Comparison of ENCODE assay signal across 22 mouse cellular contexts in the genomic region with DNA sequence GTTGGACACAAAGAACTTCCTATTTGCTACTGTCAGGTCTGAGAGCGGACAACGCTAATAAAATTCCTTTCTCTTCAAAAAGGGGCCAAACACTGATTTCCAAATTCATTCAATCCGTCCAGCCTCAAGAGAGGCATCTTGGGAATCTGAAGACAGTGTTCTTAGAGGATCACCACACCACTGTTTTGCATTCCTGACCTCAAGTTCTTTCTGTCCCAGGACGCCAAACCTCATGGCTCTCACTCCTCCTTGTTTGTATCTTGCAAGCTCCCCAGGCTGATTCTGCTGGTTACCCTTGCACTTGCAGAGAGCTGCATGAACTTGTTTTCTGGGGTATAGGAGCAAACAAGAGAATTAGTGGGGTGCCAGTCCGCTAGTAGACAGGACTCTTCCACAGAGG. TPM values are rescaled to one million over a fixed set of nuclear protein-coding genes. Genes with fewer than 3 reads are reported as not detected.
DNase-seq lines count a peak whose midpoint lies in the region; ATAC-seq and TF ChIP-seq lines count a peak whose summit lies in the region.
"Had no signal": no experiment of that assay in that cellular context is flagged by ENCODE, and none has a peak within 500 bp of the region (broad histone marks: within the 10 kb centered on the region; RNA-seq: fewer than 3 reads in every experiment).

No protein-coding gene starts in this region.

- 0 out of 2 replicates have a peak overlapping the region, but pooled peaks have one; percentile 51 for H3K27ac ChIP-seq in embryonic facial prominence, embryonic 15.5 days (replicated peaks)
- H3K27ac ChIP-seq in embryonic facial prominence, embryonic 10.5 days (replicated peaks), result no peak overlapping the region; the same call in 1 of the 2 replicates
- 0 out of 2 replicates have a peak overlapping the region, but pooled peaks have one; percentile 6 for H3K27ac ChIP-seq in hindbrain, embryonic 15.5 days (replicated peaks)
- no peak overlapping the region for H3K27ac ChIP-seq in hindbrain, embryonic 11.5 days (ENCODE audit: low read depth, low read length)
- peak overlapping the region; percentile 62 for H3K27ac ChIP-seq in embryonic fibroblast, embryonic 13.5 days (ENCODE audit: insufficient read depth, low read length)
- H3K27ac ChIP-seq: embryonic facial prominence, embryonic 13.5 days; limb, embryonic 13.5 days; liver, embryonic 13.5 days had no signal

- 67% methylated on average over 5 of the region's 5 CpGs for WGBS in embryonic facial prominence, embryonic 15.5 days
- WGBS in embryonic facial prominence, embryonic 10.5 days, result 67% methylated on average over 5 of the region's 5 CpGs
- WGBS in hindbrain, embryonic 15.5 days, result 79% methylated on average over 5 of the region's 5 CpGs
- WGBS in hindbrain, embryonic 11.5 days, result 73% methylated on average over 5 of the region's 5 CpGs

- H3K4me2 ChIP-seq in embryonic facial prominence, embryonic 15.5 days (replicated peaks), result no peak overlapping the region
- no peak overlapping the region for H3K4me2 ChIP-seq in hindbrain, embryonic 15.5 days
- H3K4me2 ChIP-seq in hindbrain, embryonic 11.5 days (replicated peaks; ENCODE audit: low read depth, low read length), result no peak overlapping the region
- H3K4me2 ChIP-seq: embryonic facial prominence, embryonic 13.5 days; forebrain, embryonic 15.5 days; limb, embryonic 13.5 days; liver, embryonic 13.5 days; lung, embryonic 14.5 days; midbrain, embryonic 13.5 days had no signal

- ATAC-seq in embryonic facial prominence, embryonic 15.5 days (ENCODE audit: insufficient number of reproducible peaks, low FRiP score, low TSS enrichment, low read depth), result no peak
- no peak for ATAC-seq in hindbrain, embryonic 15.5 days (ENCODE audit: low FRiP score, low read depth)
- ATAC-seq in hindbrain, embryonic 11.5 days (ENCODE audit: low FRiP score), result no peak
- no peak for ATAC-seq in megakaryocyte, adult 5-6 weeks (ENCODE audit: poor library complexity, severe bottlenecking)
- ATAC-seq: forebrain, embryonic 15.5 days; midbrain, embryonic 13.5 days had no signal

- H3K4me1 ChIP-seq in embryonic facial prominence, embryonic 15.5 days, result peaks cover 85% of the 10 kb centered on the region
- peaks cover 96% of the 10 kb centered on the region for H3K4me1 ChIP-seq in embryonic facial prominence, embryonic 10.5 days
- peaks cover 80% of the 10 kb centered on the region for H3K4me1 ChIP-seq in hindbrain, embryonic 15.5 days (replicated peaks)
- H3K4me1 ChIP-seq in hindbrain, embryonic 11.5 days (replicated peaks; ENCODE audit: control insufficient read depth, insufficient read depth, low read length), result peaks cover 14% of the 10 kb centered on the region
- H3K4me1 ChIP-seq in embryonic fibroblast, embryonic 13.5 days (ENCODE audit: control insufficient read depth, insufficient read depth, low read length), result peaks cover 46% of the 10 kb centered on the region
- H3K4me1 ChIP-seq: megakaryocyte, embryonic 14.5 days had no signal

- no peaks in the 10 kb centered on the region for H3K27me3 ChIP-seq in embryonic facial prominence, embryonic 15.5 days
- H3K27me3 ChIP-seq in embryonic facial prominence, embryonic 10.5 days (replicated peaks; ENCODE audit: low read depth, poor library complexity, severe bottlenecking), result no peaks in the 10 kb centered on the region
- H3K27me3 ChIP-seq in hindbrain, embryonic 15.5 days, result no peaks in the 10 kb centered on the region
- H3K27me3 ChIP-seq in hindbrain, embryonic 11.5 days (ENCODE audit: control insufficient read depth, insufficient read depth, low read length), result no peaks in the 10 kb centered on the region
- H3K27me3 ChIP-seq: embryonic facial prominence, embryonic 13.5 days; forebrain, embryonic 15.5 days; limb, embryonic 13.5 days; liver, embryonic 13.5 days; midbrain, embryonic 13.5 days had no signal

- DNase-seq in embryonic facial prominence, embryonic 10.5 days (ENCODE audit: low spot score), result no peak
- DNase-seq in heart, adult 18-20 months, result peak; percentile 38 to 48
- no peak for DNase-seq in heart, postnatal 10 days
- DNase-seq in hindbrain, embryonic 11.5 days (ENCODE audit: low spot score), result no peak
- DNase-seq: adrenal gland, postnatal 10 days; cerebellum, adult 2 months; kidney, adult 8-10 months; kidney, postnatal 10 days; liver, embryonic 13.5 days; lung, embryonic 14.5 days; right cerebral cortex, postnatal 14 days; spleen, adult 18-20 months had no signal

- intact Hi-C loops in heart, postnatal 10 days (cut with DNase I), result no loop called here

- no peak overlapping the region for H3K4me3 ChIP-seq in embryonic facial prominence, embryonic 15.5 days (replicated peaks)
- H3K4me3 ChIP-seq in embryonic facial prominence, embryonic 10.5 days, result no peak overlapping the region
- no peak overlapping the region for H3K4me3 ChIP-seq in hindbrain, embryonic 15.5 days
- no peak overlapping the region for H3K4me3 ChIP-seq in hindbrain, embryonic 11.5 days (ENCODE audit: low read depth, low read length)
- H3K4me3 ChIP-seq in embryonic fibroblast, embryonic 13.5 days (ENCODE audit: insufficient read depth, low read length), result no peak overlapping the region
- H3K4me3 ChIP-seq: embryonic facial prominence, embryonic 13.5 days; forebrain, embryonic 15.5 days; limb, embryonic 13.5 days; liver, embryonic 13.5 days; megakaryocyte, embryonic 14.5 days; midbrain, embryonic 13.5 days had no signal

- no peak overlapping the region for H3K9ac ChIP-seq in embryonic facial prominence, embryonic 15.5 days
- no peak overlapping the region for H3K9ac ChIP-seq in hindbrain, embryonic 15.5 days
- no peak overlapping the region for H3K9ac ChIP-seq in hindbrain, embryonic 11.5 days (ENCODE audit: low read depth, low read length)
- H3K9ac ChIP-seq: embryonic facial prominence, embryonic 13.5 days; forebrain, embryonic 15.5 days; limb, embryonic 13.5 days; liver, embryonic 13.5 days; lung, embryonic 14.5 days; midbrain, embryonic 13.5 days had no signal

- no peak for TF ChIP-seq CTCF in embryonic fibroblast, embryonic 13.5 days (IDR thresholded peaks at IDR 0.05; ENCODE audit: borderline replicate concordance, insufficient read depth, low read length)

- 0 out of 2 replicates have a peak, but pooled peaks cover 9% of the 10 kb centered on the region for H3K36me3 ChIP-seq in embryonic facial prominence, embryonic 15.5 days
- peaks cover 59% of the 10 kb centered on the region for H3K36me3 ChIP-seq in embryonic facial prominence, embryonic 10.5 days (replicated peaks)
- no peaks in the 10 kb centered on the region for H3K36me3 ChIP-seq in hindbrain, embryonic 15.5 days
- H3K36me3 ChIP-seq in hindbrain, embryonic 11.5 days (ENCODE audit: control insufficient read depth, insufficient read depth, low read length), result no peaks in the 10 kb centered on the region
- H3K36me3 ChIP-seq: forebrain, embryonic 15.5 days; liver, embryonic 13.5 days had no signal

- no peak for TF ChIP-seq POLR2A in embryonic fibroblast, embryonic 13.5 days (IDR thresholded peaks at IDR 0.05; ENCODE audit: low read depth, low read length)

- no peaks in the 10 kb centered on the region for H3K9me3 ChIP-seq in embryonic facial prominence, embryonic 15.5 days (replicated peaks)
- H3K9me3 ChIP-seq in embryonic facial prominence, embryonic 10.5 days, result no peaks in the 10 kb centered on the region
- H3K9me3 ChIP-seq in hindbrain, embryonic 15.5 days, result no peaks in the 10 kb centered on the region
- no peaks in the 10 kb centered on the region for H3K9me3 ChIP-seq in hindbrain, embryonic 11.5 days (ENCODE audit: control insufficient read depth, low read length)
- H3K9me3 ChIP-seq: embryonic facial prominence, embryonic 13.5 days; forebrain, embryonic 15.5 days; limb, embryonic 13.5 days; liver, embryonic 13.5 days; midbrain, embryonic 13.5 days had no signal

RNA-seq across cellular contexts. Expression of a gene that starts 12.2 kb away (rescaled TPM):
- 19.6 and 20.1 TPM in 2 replicates for polyA plus RNA-seq in embryonic facial prominence, embryonic 15.5 days (2015; fragmentation: Nextera tagmentation; extraction: Ambion mirVana)
- polyA plus RNA-seq in embryonic facial prominence, embryonic 10.5 days (2016; fragmentation: Nextera tagmentation; extraction: Ambion mirVana), result 17.4 and 18.4 TPM in 2 replicates
- total RNA-seq in heart, adult 18-20 months (2021), result 1 to 10 TPM; 5.4 to 6.3 TPM
- total RNA-seq in heart, postnatal 10 days (2021), result 10 to 100 TPM; 12.8 to 14.8 TPM
- 6.5 and 7.0 TPM in 2 replicates for polyA plus RNA-seq in hindbrain, embryonic 15.5 days (2015; fragmentation: Nextera tagmentation; extraction: Ambion mirVana)
- 7.3 and 11.5 TPM in 2 replicates for polyA plus RNA-seq in hindbrain, embryonic 11.5 days (2014; fragmentation: Nextera tagmentation; extraction: Ambion mirVana)
- 89.7 and 101 TPM in 2 replicates for polyA plus RNA-seq in embryonic fibroblast, embryonic 13.5 days (2011; ENCODE audit: insufficient read length, low read depth, missing spikeins)
- total RNA-seq in megakaryocyte, adult 5-6 weeks (2015), result 0.11 and 0.14 TPM in 2 replicates
- 0.16 TPM in 1 of 2 replicates, not detected in the other for total RNA-seq in megakaryocyte, adult 5-6 weeks (2017)
- total RNA-seq: monocyte, adult 5-6 weeks had no signal

Comparison
In these comparisons a context has a peak if more than half of its experiments do, and no peak if none do; other contexts are left out.
1. H3K27ac ChIP-seq: peak in embryonic facial prominence, embryonic 15.5 days (single experiment), hindbrain, embryonic 15.5 days (single experiment) and embryonic fibroblast, embryonic 13.5 days (single experiment); none in embryonic facial prominence, embryonic 10.5 days (single experiment) and hindbrain, embryonic 11.5 days (single experiment).
2. DNase-seq: peak in heart, adult 18-20 months (2 of 2); none in embryonic facial prominence, embryonic 10.5 days (single experiment), heart, postnatal 10 days (0 of 2) and hindbrain, embryonic 11.5 days (single experiment).